Mouse (Mus musculus) stomach, postnatal 0 days (tissue): ENCODE results near the gene Klrb1c. TPM values are rescaled to one million over a fixed set of nuclear protein-coding genes. Genes with fewer than 3 reads are reported as not detected.
"Not testable (repeated sequence)": the region's sequence is repeated elsewhere in the genome, so short reads cannot be mapped to it uniquely, and the experiment has no call there.

Experiments
- ATAC-seq: fragments of 200-750 bp; cut with Nextera tagmentation; 2 replicates; pipeline ENCODE4 v1.8.0; 2017; ENCODE audit not compliant: low FRiP score, low TSS enrichment
- DNase-seq: peaks from one replicate; pipeline ENCODE4 v3.0.0-alpha.2; 2016; ENCODE audit warnings: low spot score
- H3K27ac ChIP-seq: fragments of 300-500 bp; sonication (generic); replicated peaks from 2 replicates; pipeline ENCODE4 v1.5.1; 2014; ENCODE audit warnings: mild to moderate bottlenecking, control low read depth
- H3K27me3 ChIP-seq: fragments of 300-500 bp; sonication (generic); 2 replicates; pipeline ENCODE4 v1.6.1; 2014; ENCODE audit warnings: low read length; ENCODE audit not compliant: control insufficient read depth, insufficient read depth
- H3K36me3 ChIP-seq: fragments of 300-500 bp; sonication (generic); 2 replicates; pipeline ENCODE4 v1.6.1; 2014; ENCODE audit warnings: low read length, mixed read lengths; ENCODE audit not compliant: control insufficient read depth, insufficient read depth
- H3K4me1 ChIP-seq: fragments of 300-500 bp; sonication (generic); replicated peaks from 2 replicates; pipeline ENCODE4 v1.6.1; 2014; ENCODE audit warnings: antibody characterized with exemption; ENCODE audit not compliant: control insufficient read depth, insufficient read depth
- H3K4me2 ChIP-seq: fragments of 300-500 bp; sonication (generic); replicated peaks from 2 replicates; pipeline ENCODE4 v1.6.1; 2014; ENCODE audit warnings: low read depth, mild to moderate bottlenecking, control low read depth, moderate library complexity
- H3K4me3 ChIP-seq: fragments of 300-500 bp; sonication (generic); 2 replicates; pipeline ENCODE4 v1.5.1; 2014; ENCODE audit warnings: low read depth, low read length, control low read depth
- H3K9ac ChIP-seq: fragments of 300-500 bp; sonication (generic); 2 replicates; pipeline ENCODE4 v1.6.1; 2014; ENCODE audit warnings: mild to moderate bottlenecking, low read length, control low read depth, mixed read lengths
- H3K9me3 ChIP-seq: fragments of 300-500 bp; sonication (generic); 2 replicates; pipeline ENCODE4 v1.6.1; 2016; ENCODE audit warnings: low read length; ENCODE audit not compliant: control insufficient read depth
- CTCF ChIP-seq: IDR thresholded peaks from 2 replicates; pipeline ENCODE4 v1.5.1; 2016; ENCODE audit warnings: antibody characterized with exemption, low read depth, mild to moderate bottlenecking, moderate library complexity
- EP300 ChIP-seq: optimal IDR thresholded peaks from 2 replicates; pipeline ENCODE3; 2016; ENCODE audit warnings: antibody characterized with exemption
- WGBS: fragments of 180-500 bp; shearing (Covaris S2); extraction: QIAGEN DNeasy Blood & Tissue Kit; methylation state at CpG from one replicate; pipeline ENCODE4 v1.1.7; 2014; 5-methylcytosine and 5-hydroxymethylcytosine counted together
- polyA plus RNA-seq: library from polyadenylated mRNA; unstranded; fragments of >200 nt; fragmentation: Nextera tagmentation; extraction: Ambion mirVana; gene quantifications from 2 replicates; pipeline ENCODE4 v1.2.1, GENCODE M21; 2015

The Klrb1c gene
- polyA plus RNA-seq, 1 experiment from 2014 or later, result 0.07 TPM

- Histone ChIP-seq H3K9ac (no peak overlapping the region), H3K27ac (no peak overlapping the region), H3K4me2 (no peak overlapping the region), H3K4me1 (no peaks in the 10 kb centered on the region), H3K36me3 (no peaks in the 10 kb centered on the region), H3K4me3 (no peak overlapping the region), H3K27me3 (no peaks in the 10 kb centered on the region), H3K9me3 (no peaks in the 10 kb centered on the region)
- TF ChIP-seq EP300 (no peak), CTCF (no peak)
- ATAC-seq, result peak; percentile 54; the same call in 1 of the 2 replicates
- 29% methylated on average over 6 of the region's 6 CpGs for WGBS
- peak; percentile 44 for DNase-seq
Measured at GRCm38 (mm10) chr6:128793734-128794133, 4.7 kb upstream of the Klrb1c start.

DNA sequence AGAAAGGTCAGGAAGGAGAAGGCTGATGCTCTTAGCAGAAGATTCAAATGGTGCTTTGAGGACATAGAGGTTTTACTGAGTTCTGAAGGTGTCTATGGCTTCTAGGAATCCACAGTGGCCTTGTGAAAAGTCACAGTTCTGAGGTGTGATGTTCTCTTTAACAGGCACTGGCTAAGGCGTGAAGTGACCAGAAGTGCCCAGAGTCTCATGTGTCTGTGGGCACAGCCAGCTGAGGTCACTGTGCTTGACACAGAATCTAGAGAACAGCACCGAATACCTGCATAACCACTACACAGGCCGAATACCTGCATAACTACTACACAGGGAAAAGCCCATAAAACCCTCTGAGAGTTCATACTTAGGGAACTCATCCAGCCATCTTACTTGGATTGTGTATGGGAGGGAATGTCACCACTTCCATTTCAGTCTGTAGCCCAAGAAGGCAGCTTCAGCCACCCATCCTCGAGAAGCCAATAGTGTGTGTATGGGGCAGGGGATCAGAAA, 1.5 kb upstream of the Klrb1c start:
- H3K27ac ChIP-seq, H3K36me3 ChIP-seq, H3K9me3 ChIP-seq, H3K9ac ChIP-seq, H3K4me2 ChIP-seq, H3K4me1 ChIP-seq, H3K4me3 ChIP-seq, DNase-seq, H3K27me3 ChIP-seq, ATAC-seq: not testable (repeated sequence)
- WGBS, result 80% methylated on average over 4 of the region's 4 CpGs

- 85% methylated on average over 1 of the region's 1 CpGs for WGBS
- ATAC-seq, result no peak
- TF ChIP-seq CTCF (no peak), EP300 (no peak)
Measured at GRCm38 (mm10) chr6:128788517-128788916, 498 bp downstream of the Klrb1c start.

GRCm38 (mm10) chr6:128786396-128786795, 2.6 kb downstream of the Klrb1c start:
- WGBS, result 89% methylated on average over 1 of the region's 1 CpGs
- not testable (repeated sequence) for ATAC-seq, DNase-seq

More at GRCm38 (mm10) chr6:128788517-128788916, 498 bp downstream of the Klrb1c start:
- no peak overlapping the region for H3K4me3 ChIP-seq
- H3K27ac ChIP-seq, result no peak overlapping the region
- no peak for DNase-seq
- H3K27me3 ChIP-seq, result no peaks in the 10 kb centered on the region
- H3K9ac ChIP-seq, result no peak overlapping the region
- no peaks in the 10 kb centered on the region for H3K9me3 ChIP-seq
- H3K36me3 ChIP-seq, result no peaks in the 10 kb centered on the region
- no peaks in the 10 kb centered on the region for H3K4me1 ChIP-seq
- H3K4me2 ChIP-seq, result no peak overlapping the region

DNA sequence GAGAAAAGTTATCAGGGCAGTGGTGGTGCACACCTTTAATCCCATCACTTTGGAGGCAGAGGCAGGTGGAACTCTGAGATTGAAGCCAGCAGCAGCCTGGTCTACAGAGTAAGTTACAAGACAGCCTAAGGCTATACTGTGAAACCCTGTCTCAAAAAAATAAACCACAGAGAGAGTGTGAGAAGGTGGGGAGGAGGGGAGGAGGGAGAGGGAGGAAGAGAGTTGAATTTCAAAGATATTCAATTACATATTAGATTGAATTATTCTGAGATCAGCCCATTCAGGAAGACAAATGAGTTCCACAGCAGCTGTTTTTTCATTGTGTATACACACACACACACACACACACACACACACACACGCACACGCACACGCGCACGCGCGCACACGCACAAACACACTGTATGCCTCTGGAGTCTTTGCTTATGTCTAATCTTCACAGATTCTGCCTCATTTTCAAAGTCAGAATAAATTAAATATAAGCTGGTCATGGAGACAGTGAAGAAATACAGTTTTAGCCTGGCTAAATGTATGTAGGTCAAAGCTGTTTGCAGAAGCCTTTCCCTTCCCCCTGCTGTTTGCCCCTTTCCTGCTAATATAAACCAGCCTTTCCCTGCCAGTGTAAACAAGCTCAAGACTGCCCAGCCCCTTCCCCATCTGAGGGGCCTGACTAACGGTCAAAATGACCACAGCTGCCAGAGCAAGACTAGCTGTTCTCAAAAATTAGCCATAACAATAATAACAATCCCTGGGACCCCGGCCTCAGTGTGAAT, 19.3 kb downstream of the Klrb1c start:
- no peak for TF ChIP-seq CTCF
- no peak for TF ChIP-seq EP300
- Histone ChIP-seq H3K9ac (no peak overlapping the region), H3K4me1 (no peaks in the 10 kb centered on the region), H3K27ac (peak overlapping the region; percentile 30; the same call in 1 of the 2 replicates), H3K9me3 (no peaks in the 10 kb centered on the region), H3K27me3 (no peaks in the 10 kb centered on the region), H3K4me3 (no peak overlapping the region), H3K4me2 (0 out of 2 replicates have a peak overlapping the region, but pooled peaks have one; percentile 9), H3K36me3 (no peaks in the 10 kb centered on the region)
- ATAC-seq (peak; percentile 46; the same call in 1 of the 2 replicates), DNase-seq (no peak)
- WGBS, result 50% methylated on average over 10 of the region's 10 CpGs

More at GRCm38 (mm10) chr6:128786396-128786795, 2.6 kb downstream of the Klrb1c start:
- not testable (repeated sequence) for H3K27ac ChIP-seq, H3K27me3 ChIP-seq, H3K9ac ChIP-seq, H3K4me2 ChIP-seq, H3K36me3 ChIP-seq, H3K4me3 ChIP-seq, H3K9me3 ChIP-seq, H3K4me1 ChIP-seq

DNA sequence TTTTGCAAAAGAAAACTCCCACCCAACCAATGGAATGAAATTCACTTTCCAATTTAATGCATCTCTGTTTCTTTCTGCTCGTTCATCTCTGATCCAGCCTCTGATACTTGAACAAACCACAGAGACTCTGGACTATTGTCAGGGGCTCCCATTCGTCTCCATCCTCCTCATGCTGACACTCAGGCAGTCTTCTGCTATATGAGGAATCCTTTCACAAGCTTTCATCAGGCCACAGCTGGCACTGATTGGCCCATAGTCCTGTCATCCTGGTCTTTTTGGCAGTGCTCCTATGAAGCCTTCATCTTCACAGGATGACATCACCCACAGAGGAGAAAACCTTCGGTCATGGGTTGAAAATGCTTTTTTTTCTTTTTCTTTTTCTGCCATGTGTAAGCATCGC, 21.0 kb downstream of the Klrb1c start:
- H3K27ac ChIP-seq, result no peak overlapping the region
- ATAC-seq (no peak), DNase-seq (no peak)
- H3K36me3 ChIP-seq, result no peaks in the 10 kb centered on the region
- TF ChIP-seq CTCF, result no peak
- no peak for TF ChIP-seq EP300
- no peaks in the 10 kb centered on the region for H3K4me1 ChIP-seq
- no peak overlapping the region for H3K9ac ChIP-seq
- no peaks in the 10 kb centered on the region for H3K9me3 ChIP-seq
- WGBS, result 71% methylated on average over 4 of the region's 4 CpGs
- no peak overlapping the region for H3K4me2 ChIP-seq
- no peaks in the 10 kb centered on the region for H3K27me3 ChIP-seq
- no peak overlapping the region for H3K4me3 ChIP-seq
